ENCODE assay signal across 8 mouse cellular contexts in the genomic region with DNA sequence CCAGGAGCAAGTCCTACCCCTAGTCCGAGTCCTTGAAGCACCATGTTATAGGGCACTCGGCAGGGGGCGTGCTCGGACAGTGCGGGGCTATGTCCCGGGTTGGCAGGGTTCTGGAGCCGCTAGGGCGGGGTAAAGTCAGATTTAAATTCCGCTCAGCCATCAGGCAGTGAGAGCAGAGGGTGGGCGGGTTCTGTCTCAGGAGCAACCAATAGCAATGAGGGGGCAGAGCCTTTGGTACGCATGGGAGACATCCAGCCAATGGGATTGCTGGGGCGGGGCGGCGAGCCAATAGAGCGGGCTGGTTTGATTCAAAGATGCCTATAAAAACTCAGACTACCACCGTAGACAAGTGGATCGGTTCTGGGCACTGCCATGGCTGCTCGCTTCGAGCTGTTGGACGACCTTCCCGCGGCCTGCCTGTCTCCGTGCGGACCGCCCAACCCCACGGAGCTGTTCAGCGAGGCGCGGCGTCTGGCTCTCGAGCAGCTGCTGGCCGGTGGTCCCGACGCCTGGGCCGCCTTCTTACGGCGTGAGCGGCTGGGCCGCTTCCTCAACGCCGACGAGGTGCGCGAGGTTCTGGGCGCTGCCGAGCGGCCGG. TPM values are rescaled to one million over a fixed set of nuclear protein-coding genes. Genes with fewer than 3 reads are reported as not detected.
DNase-seq lines count a peak whose midpoint lies in the region; ATAC-seq lines count a peak whose summit lies in the region.

TSS of gene Fam83d (plus strand) at position 352 of the 598 bp plus-strand sequence.

- H3K36me3 ChIP-seq in hindbrain, embryonic 15.5 days = no peaks in the 10 kb centered on the region

- WGBS in hindbrain, embryonic 15.5 days = under 1% methylated on average over 48 of the region's 48 CpGs

- H3K9me3 ChIP-seq in hindbrain, embryonic 15.5 days = no peaks in the 10 kb centered on the region

- peaks cover 40% of the 10 kb centered on the region for H3K4me1 ChIP-seq in hindbrain, embryonic 15.5 days (replicated peaks)

- H3K27me3 ChIP-seq in hindbrain, embryonic 15.5 days = no peaks in the 10 kb centered on the region

- peak within 1 kb of the TSS; percentile 52 for H3K4me3 ChIP-seq in hindbrain, embryonic 15.5 days

- peak; percentile 95 for DNase-seq in T-cell, adult 2 months (ENCODE audit: low spot score)
- peak; percentile 72 to 79 for DNase-seq in cerebellum, postnatal 36 days
- peak; percentile 91 to 94 for DNase-seq in frontal cortex, postnatal 36 days (ENCODE audit: low spot score in 2 of 2)
- DNase-seq in left cerebral cortex, adult 11 months (ENCODE audit: low spot score) = peak; percentile 92
- DNase-seq in lung, postnatal 4 days = peak; percentile 97 to 98
- peak; percentile 86 for DNase-seq in retina, postnatal 7 days (ENCODE audit: low read depth, low spot score)
- DNase-seq in urinary bladder, adult 2 months (ENCODE audit: low spot score) = peak; percentile 75

- peak within 1 kb of the TSS; percentile 36 for H3K9ac ChIP-seq in hindbrain, embryonic 15.5 days

- no peak within 1 kb of the TSS for H3K27ac ChIP-seq in hindbrain, embryonic 15.5 days (replicated peaks)

- ATAC-seq in hindbrain, embryonic 15.5 days (ENCODE audit: low FRiP score, low read depth) = peak; percentile 99

- H3K4me2 ChIP-seq in hindbrain, embryonic 15.5 days = peak within 1 kb of the TSS; percentile 98

RNA-seq across cellular contexts. Expression of gene Fam83d, which starts in this region (rescaled TPM):
- polyA plus RNA-seq in hindbrain, embryonic 15.5 days (2015; fragmentation: Nextera tagmentation; extraction: Ambion mirVana) = 8.9 and 10.5 TPM in 2 replicates
- polyA plus RNA-seq in urinary bladder, adult 2 months (2012; rRNA removed) = 19.3 and 23.7 TPM in 2 replicates
